ENCODE assay signal across 13 mouse cellular contexts in the genomic region with DNA sequence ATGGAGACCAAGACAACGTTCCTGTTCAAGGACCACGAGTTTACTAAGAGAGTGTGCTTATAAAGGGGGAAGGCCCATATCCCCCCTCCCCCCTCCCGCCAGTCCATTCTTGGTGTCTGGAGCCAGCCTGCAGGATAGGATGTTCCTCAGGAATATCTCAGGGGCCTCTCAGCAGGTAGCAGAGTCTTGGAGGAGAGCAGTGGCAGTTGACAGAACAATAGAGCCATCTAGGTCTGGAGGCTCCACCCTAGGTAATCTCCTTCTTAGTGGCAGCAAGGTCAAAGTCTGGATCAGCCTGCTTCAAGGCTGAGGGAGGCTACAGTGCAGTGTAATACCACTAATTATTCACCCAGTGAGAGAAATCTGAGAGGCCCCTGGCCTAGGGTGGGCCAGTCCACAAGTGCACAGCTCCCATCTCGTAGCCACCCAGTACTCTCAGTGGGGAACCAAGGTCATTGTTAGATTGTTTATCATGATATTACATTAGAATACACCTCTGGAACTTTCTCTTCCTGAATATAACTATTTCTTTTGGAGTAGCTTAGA.
"Had no signal": no experiment of that assay in that cellular context is flagged by ENCODE, and none has a peak within 500 bp of the region (broad histone marks: within the 10 kb centered on the region; RNA-seq: fewer than 3 reads in every experiment).

No protein-coding gene starts in this region.

- H3K9me3 ChIP-seq: liver, embryonic 13.5 days; midbrain, embryonic 13.5 days had no signal

- H3K27me3 ChIP-seq: liver, embryonic 13.5 days; midbrain, embryonic 13.5 days had no signal

- H3K27ac ChIP-seq: kidney, postnatal 0 days; left cerebral cortex, adult 2 months; liver, embryonic 13.5 days; macrophage; midbrain, embryonic 13.5 days; stomach, postnatal 0 days had no signal

- H3K36me3 ChIP-seq: liver, embryonic 13.5 days; midbrain, embryonic 13.5 days had no signal

- ATAC-seq: lung, postnatal 0 days; midbrain, embryonic 13.5 days had no signal

- H3K4me3 ChIP-seq: left cerebral cortex, adult 2 months; liver, embryonic 13.5 days; midbrain, embryonic 13.5 days had no signal

- H3K9ac ChIP-seq: liver, embryonic 13.5 days; lung, embryonic 14.5 days; midbrain, embryonic 13.5 days had no signal

- H3K4me1 ChIP-seq: liver, embryonic 13.5 days; midbrain, embryonic 13.5 days had no signal

- H3K4me2 ChIP-seq: liver, embryonic 13.5 days; lung, embryonic 14.5 days; midbrain, embryonic 13.5 days had no signal

- DNase-seq: kidney, postnatal 36 days; layer of hippocampus, postnatal 36 days; liver, embryonic 13.5 days; lung, embryonic 14.5 days; thymus, adult 2 months; thymus, postnatal 14 days; thymus, postnatal 4 days had no signal
